In the genomic region with DNA sequence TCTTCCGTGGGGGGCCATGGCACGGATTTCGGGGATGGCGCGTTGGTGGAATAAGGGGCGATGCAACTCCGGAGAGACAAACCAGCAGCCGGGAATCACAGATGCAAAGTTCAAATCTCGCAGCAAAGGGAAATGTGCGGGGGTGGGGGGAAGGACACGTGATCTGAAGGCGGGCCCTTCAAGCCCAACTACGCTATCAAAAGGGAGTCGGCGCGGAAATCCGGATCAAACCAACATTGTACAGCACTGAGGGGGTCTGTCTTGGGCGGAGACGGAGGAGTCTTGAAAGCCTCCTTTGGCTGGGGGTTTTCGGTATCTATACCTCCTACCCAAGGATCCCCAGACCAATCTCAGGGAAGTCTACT, we compare ENCODE assay signal across 8 mouse cellular contexts. TPM values are rescaled to one million over a fixed set of nuclear protein-coding genes. Genes with fewer than 3 reads are reported as not detected.
A peak's percentile ranks its signal among the peaks of the same experiment; 100 is the strongest.
DNase-seq lines count a peak whose midpoint lies in the region; ATAC-seq and TF ChIP-seq lines count a peak whose summit lies in the region.

Selenoh (minus strand) TSS at position 202 of the 365 bp plus-strand sequence.

- peak within 1 kb of the TSS; percentile 95 for H3K4me3 ChIP-seq in ES-Bruce4 (ENCODE audit: low read depth, low read length)
- peak within 1 kb of the TSS; percentile 84 for H3K4me3 ChIP-seq in forebrain, embryonic 14.5 days (ENCODE audit: low read depth, low read length)
- H3K4me3 ChIP-seq in neural tube, embryonic 15.5 days (replicated peaks) = peak within 1 kb of the TSS; percentile 60

- ATAC-seq in cerebellum, adult (ENCODE audit: insufficient number of reproducible peaks, low FRiP score, low TSS enrichment) = peak; percentile 90
- peak; percentile 98 for ATAC-seq in forebrain, embryonic 14.5 days
- ATAC-seq in neural tube, embryonic 15.5 days (ENCODE audit: low FRiP score) = peak; percentile 98

- peak within 1 kb of the TSS; percentile 99 for H3K27ac ChIP-seq in ES-Bruce4 (ENCODE audit: insufficient read depth, low read length)
- H3K27ac ChIP-seq in forebrain, embryonic 14.5 days (ENCODE audit: low read depth, low read length) = peak within 1 kb of the TSS; percentile 91
- peak within 1 kb of the TSS; percentile 85 for H3K27ac ChIP-seq in neural tube, embryonic 15.5 days (replicated peaks)

- H3K4me1 ChIP-seq in ES-Bruce4 (ENCODE audit: control insufficient read depth, insufficient read depth, low read length) = no peaks in the 10 kb centered on the region
- peaks cover 8% of the 10 kb centered on the region; the same call in 1 of the 2 replicates for H3K4me1 ChIP-seq in forebrain, embryonic 14.5 days (ENCODE audit: control insufficient read depth, insufficient read depth, low read length)
- H3K4me1 ChIP-seq in neural tube, embryonic 15.5 days = peaks cover 20% of the 10 kb centered on the region

- DNase-seq in forebrain, embryonic 14.5 days (ENCODE audit: low spot score) = peak; percentile 99
- peak; percentile 75 to 82 for DNase-seq in heart, postnatal 14 days
- peak; percentile 86 for DNase-seq in layer of hippocampus, adult 11-12 months (ENCODE audit: low spot score)
- peak; percentile 80 to 88 for DNase-seq in lung, adult 18-20 months
- DNase-seq in testis, postnatal 14 days (ENCODE audit: low spot score) = peak; percentile 86

- H3K9me3 ChIP-seq in ES-Bruce4 (replicated peaks; ENCODE audit: control insufficient read depth, insufficient read depth, low read length, poor library complexity, severe bottlenecking) = no peaks in the 10 kb centered on the region
- no peaks in the 10 kb centered on the region for H3K9me3 ChIP-seq in forebrain, embryonic 14.5 days (replicated peaks; ENCODE audit: control insufficient read depth, low read length)
- no peaks in the 10 kb centered on the region for H3K9me3 ChIP-seq in neural tube, embryonic 15.5 days (replicated peaks)

- no peak for TF ChIP-seq EP300 in ES-Bruce4 (IDR thresholded peaks at IDR 0.05; ENCODE audit: insufficient read depth, low read depth, low read length)

- WGBS in forebrain, embryonic 14.5 days = under 1% methylated on average over 20 of the region's 20 CpGs
- under 1% methylated on average over 20 of the region's 20 CpGs for WGBS in neural tube, embryonic 15.5 days

- intact Hi-C loops in heart, postnatal 14 days (cut with DNase I) = no loop called here

- TF ChIP-seq POLR2A in ES-Bruce4 (IDR thresholded peaks at IDR 0.05; ENCODE audit: insufficient read depth, low read length) = no peak

- no peaks in the 10 kb centered on the region for H3K27me3 ChIP-seq in ES-Bruce4 (ENCODE audit: control insufficient read depth, insufficient read depth, low read length, poor library complexity, severe bottlenecking)
- H3K27me3 ChIP-seq in forebrain, embryonic 14.5 days (replicated peaks; ENCODE audit: control insufficient read depth, insufficient read depth, low read length) = no peaks in the 10 kb centered on the region
- H3K27me3 ChIP-seq in neural tube, embryonic 15.5 days (replicated peaks) = no peaks in the 10 kb centered on the region

- H3K36me3 ChIP-seq in ES-Bruce4 (ENCODE audit: control insufficient read depth, insufficient read depth, low read length, poor library complexity, severe bottlenecking) = peaks cover 46% of the 10 kb centered on the region
- peaks cover 47% of the 10 kb centered on the region for H3K36me3 ChIP-seq in forebrain, embryonic 14.5 days (ENCODE audit: control insufficient read depth, insufficient read depth, low read length)
- peaks cover 29% of the 10 kb centered on the region for H3K36me3 ChIP-seq in neural tube, embryonic 15.5 days

- H3K9ac ChIP-seq in ES-Bruce4 (ENCODE audit: low read depth, poor library complexity, severe bottlenecking) = peak within 1 kb of the TSS; percentile 97
- H3K9ac ChIP-seq in forebrain, embryonic 14.5 days (ENCODE audit: low read length) = peak within 1 kb of the TSS; percentile 89
- H3K9ac ChIP-seq in neural tube, embryonic 15.5 days (replicated peaks) = peak within 1 kb of the TSS; percentile 62

- TF ChIP-seq CTCF in ES-Bruce4 (IDR thresholded peaks at IDR 0.05; ENCODE audit: low read depth, low read length) = no peak

- peak within 1 kb of the TSS; percentile 72 for H3K4me2 ChIP-seq in forebrain, embryonic 14.5 days (ENCODE audit: low read length)
- peak within 1 kb of the TSS; percentile 71 for H3K4me2 ChIP-seq in neural tube, embryonic 15.5 days

RNA-seq across cellular contexts. Expression of gene Selenoh, which starts in this region (rescaled TPM):
- 194 and 215 TPM in 2 replicates for polyA plus RNA-seq in ES-Bruce4 (2011; ENCODE audit: insufficient read depth, insufficient read length, low read depth, missing spikeins)
- 277 and 350 TPM in 2 replicates for polyA plus RNA-seq in forebrain, embryonic 14.5 days (2014; fragmentation: Nextera tagmentation; extraction: Ambion mirVana)
- 10 to 100 TPM; 31.4 to 32.8 TPM for total RNA-seq in heart, postnatal 14 days (2021)
- 189 and 204 TPM in 2 replicates for polyA plus RNA-seq in neural tube, embryonic 15.5 days (2015; fragmentation: Nextera tagmentation; extraction: Ambion mirVana)

Comparison
In these comparisons a context has a peak if more than half of its experiments do, and no peak if none do; other contexts are left out.
1. Peak in every context shown above with its lines: DNase-seq, ATAC-seq, H3K4me3 ChIP-seq and H3K27ac ChIP-seq.